Mouse (Mus musculus) adrenal gland, postnatal 10 days (tissue): Measurements from ENCODE around the gene Cyp3a44. TPM values are rescaled to one million over a fixed set of nuclear protein-coding genes. Genes with fewer than 3 reads are reported as not detected.
"Not testable (repeated sequence)": the region's sequence is repeated elsewhere in the genome, so short reads cannot be mapped to it uniquely, and the experiment has no call there.

Source experiments
- DNase-seq: peaks from one replicate; pipeline ENCODE4 v3.0.0; 2021; ENCODE audit warnings: mixed read lengths
- long read RNA-seq, 2 experiments: library from polyadenylated mRNA; stranded (forward); transcript quantifications; one replicate each; pipeline ENCODE4 v2.0.0; 2021
- total RNA-seq, 2 experiments: library from RNA; stranded (reverse); gene quantifications; 2 replicates each; pipeline ENCODE4 v1.2.3; 2021

Cyp3a44 gene
- total RNA-seq = 10 to 100 TPM; 14.4 to 41.9 TPM
- long read RNA-seq, experiment 1, transcript Cyp3a44-201 (13 exons, 1,962 nt) = major isoform, 85 of 101 reads
- long read RNA-seq, experiment 1, partial matches to known transcripts = 7 of 101 reads
- long read RNA-seq, experiment 1, other reads (novel, unspliced or antisense) = 9 of 101 reads
- long read RNA-seq, experiment 2, partial matches to known transcripts = 0 of 2 reads
- long read RNA-seq, experiment 2, other reads (novel, unspliced or antisense) = 0 of 2 reads

DNA sequence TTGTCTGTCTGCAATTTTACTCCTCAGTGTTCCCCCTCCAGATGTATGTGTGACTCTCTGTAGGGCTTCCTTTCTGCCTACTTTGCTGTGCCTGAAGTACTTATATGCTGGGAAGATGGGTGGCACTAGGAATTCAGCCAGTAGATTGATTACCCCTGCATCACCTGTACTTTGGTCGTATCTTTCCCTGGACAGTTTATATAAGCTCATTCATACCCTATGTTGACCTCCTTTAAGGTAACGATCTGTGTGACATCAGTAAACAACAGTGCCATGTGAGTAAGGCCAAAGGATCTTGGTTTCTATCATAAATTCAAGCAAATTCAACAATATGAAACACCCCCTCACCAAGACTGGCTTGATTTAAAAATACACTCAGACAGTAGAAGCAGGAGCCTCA is at the start of gene Cyp3a44:
Gene Cyp3a44, minus strand, starts transcription at position 79 of the 400 bp plus-strand sequence.
- not testable (repeated sequence) for DNase-seq

DNA sequence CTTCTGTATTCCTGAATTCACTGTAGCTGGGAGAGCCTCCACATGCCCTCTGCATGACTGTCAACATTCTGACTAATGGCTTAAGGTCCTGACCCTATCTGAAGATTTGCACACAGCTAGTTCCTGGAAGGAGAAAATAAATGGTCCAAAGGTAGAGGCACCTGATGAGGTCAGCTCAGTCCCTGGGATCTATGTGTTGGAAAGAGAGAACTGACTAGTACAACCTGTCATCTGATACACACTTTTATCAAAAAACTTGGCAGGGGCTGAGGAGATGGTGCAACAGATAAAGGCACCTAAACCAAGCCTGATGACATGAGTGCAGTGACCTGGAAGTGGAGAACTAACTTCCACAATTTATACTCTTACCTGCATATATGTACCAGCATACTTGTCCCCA is 5.4 kb downstream of the Cyp3a44 start:
- not testable (repeated sequence) for DNase-seq

DNA sequence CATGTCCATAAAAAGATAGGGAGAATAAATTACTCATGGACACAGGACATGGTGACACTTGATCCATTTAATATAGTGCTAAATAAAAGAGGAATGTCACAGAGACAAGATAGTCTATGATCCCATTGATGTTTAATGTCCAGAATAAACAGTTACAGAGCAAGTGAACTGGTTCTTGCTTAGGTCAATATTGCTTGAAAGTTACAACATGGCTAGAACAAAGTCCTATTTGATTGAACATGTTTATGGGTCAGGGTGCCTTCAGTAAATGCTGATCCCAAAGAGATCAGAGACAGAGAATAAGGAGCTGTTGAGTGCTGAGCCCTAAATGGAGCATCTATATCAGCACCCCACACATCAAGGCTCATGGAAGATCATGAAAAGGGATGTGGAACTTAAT is 12.4 kb downstream of the Cyp3a44 start:
- not testable (repeated sequence) for DNase-seq

DNA sequence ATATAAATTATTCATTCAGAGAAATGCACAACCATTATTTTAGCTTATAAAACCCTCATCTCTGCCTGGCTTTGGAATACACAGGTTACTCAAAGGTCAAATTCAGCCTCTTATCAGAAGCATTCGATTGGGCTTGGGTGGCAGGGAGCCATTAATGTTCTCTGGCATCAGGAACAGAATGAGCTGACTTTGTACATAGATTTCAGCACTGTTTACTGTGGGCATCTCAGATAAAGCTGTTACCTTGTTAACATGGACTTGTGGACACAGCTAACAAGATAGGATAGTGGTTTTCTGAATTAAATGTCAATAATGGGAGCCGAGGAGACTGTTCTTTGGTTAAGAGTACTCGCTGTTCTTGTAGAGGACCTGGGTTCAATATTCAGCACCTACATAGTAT is 68.2 kb downstream of the Cyp3a44 start:
- DNase-seq = not testable (repeated sequence)

Other genes starting within 250 kb of the Cyp3a44 start
- gene Cyp3a41b, start 221.1 kb downstream of the Cyp3a44 start, total RNA-seq = under 1 TPM in 1 of 2 experiments, not detected in 1; 0.18 TPM
- gene Cyp3a41a, start 85.7 kb downstream of the Cyp3a44 start, total RNA-seq = 10 to 100 TPM in 1 of 2 experiments, 1 to 10 TPM in 1; 6.7 to 17.7 TPM
- gene Cyp3a11, start 74.1 kb upstream of the Cyp3a44 start, total RNA-seq = 100 to 1,000 TPM in 1 of 2 experiments, 10 to 100 TPM in 1; 76.9 to 196 TPM
- gene Cyp3a25, start 203.7 kb upstream of the Cyp3a44 start, total RNA-seq = 10 to 100 TPM in 1 of 2 experiments, 1 to 10 TPM in 1; 9.5 to 20.9 TPM